Mouse (Mus musculus): ENCODE results near the gene Ptar1. TPM values are rescaled to one million over a fixed set of nuclear protein-coding genes. Genes with fewer than 3 reads are reported as not detected.
"Not testable (repeated sequence)": the region's sequence is repeated elsewhere in the genome, so short reads cannot be mapped to it uniquely, and the experiment has no call there.

Gene Ptar1
- total RNA-seq (2021) = 10 to 100 TPM; 41.3 to 44.4 TPM
- long read RNA-seq, experiment 1, partial matches to known transcripts = 1 of 4 reads
- long read RNA-seq, experiment 1, other reads (novel, unspliced or antisense) = 2 of 4 reads
- long read RNA-seq, experiment 2, full-length matches to known transcripts = 1 of 3 reads
- long read RNA-seq, experiment 2, partial matches to known transcripts = 0 of 3 reads
- long read RNA-seq, experiment 2, other reads (novel, unspliced or antisense) = 2 of 3 reads

GRCm38 (mm10) chr19:23687296-23688021 lies at the start of gene Ptar1:
Gene Ptar1 (plus strand): TSS chr19:23687429.
- peak; percentile 78 to 85 for DNase-seq (ENCODE audit: low spot score in 2 of 2)
- intact Hi-C loops (cut with DNase I) = loop anchor here (1.0 kb wide), 1 partner anchor 71 kb away; the partner anchor contains the start of gene Apba1

- DNase-seq (ENCODE audit: low spot score in 2 of 2) = no peak
- intact Hi-C loops (cut with DNase I) = no loop called here
These were observed 43.4 kb upstream of the Ptar1 start for GRCm38 (mm10) chr19:23643819-23644218.

GRCm38 (mm10) chr19:23645347-23645746 lies 41.9 kb upstream of the Ptar1 start:
- intact Hi-C loops (cut with DNase I) = loop anchor here (5.0 kb wide), 1 partner anchor 112 kb away; the partner anchor contains the start of gene Apba1
- peak; percentile 59 to 66 for DNase-seq (ENCODE audit: low spot score in 2 of 2)

GRCm38 (mm10) chr19:23647308-23647707 lies 39.9 kb upstream of the Ptar1 start:
- peak; percentile 34 to 44 for DNase-seq (ENCODE audit: low spot score in 2 of 2)

DNA sequence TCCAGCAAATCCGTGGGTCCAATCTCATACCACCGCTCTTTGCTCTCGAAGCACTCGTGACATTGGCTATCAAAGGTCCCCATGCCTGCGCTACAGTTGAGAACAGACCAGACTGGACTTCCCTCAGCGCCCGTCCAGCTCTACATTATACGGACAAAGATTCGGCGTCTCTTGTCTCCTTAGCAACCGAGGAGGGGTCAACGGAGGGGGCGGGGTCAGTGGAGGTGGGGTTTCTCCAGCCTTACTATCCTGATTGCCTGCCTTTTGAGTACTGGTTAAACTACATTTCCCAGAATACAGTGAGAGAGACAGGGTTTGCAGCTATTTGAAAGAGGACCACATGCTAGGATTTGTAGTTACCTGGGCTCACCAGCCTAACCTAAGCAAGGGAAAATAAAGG lies 34.6 kb upstream of the Ptar1 start, which contains the start of gene 1700028P14Rik:
1700028P14Rik (minus strand) TSS at position 169 of the 400 bp plus-strand sequence.
- DNase-seq (ENCODE audit: low spot score in 2 of 2) = peak; percentile 38 to 53
- intact Hi-C loops (cut with DNase I) = no loop called here

More at GRCm38 (mm10) chr19:23647308-23647707, 39.9 kb upstream of the Ptar1 start:
- intact Hi-C loops (cut with DNase I) = loop anchor here (5.0 kb wide), 1 partner anchor 110 kb away; the partner anchor contains the start of gene Apba1

- intact Hi-C loops (cut with DNase I) = no loop called here
- DNase-seq (ENCODE audit: low spot score in 2 of 2) = no peak
These were observed 34.1 kb upstream of the Ptar1 start for GRCm38 (mm10) chr19:23653154-23653553.

DNA sequence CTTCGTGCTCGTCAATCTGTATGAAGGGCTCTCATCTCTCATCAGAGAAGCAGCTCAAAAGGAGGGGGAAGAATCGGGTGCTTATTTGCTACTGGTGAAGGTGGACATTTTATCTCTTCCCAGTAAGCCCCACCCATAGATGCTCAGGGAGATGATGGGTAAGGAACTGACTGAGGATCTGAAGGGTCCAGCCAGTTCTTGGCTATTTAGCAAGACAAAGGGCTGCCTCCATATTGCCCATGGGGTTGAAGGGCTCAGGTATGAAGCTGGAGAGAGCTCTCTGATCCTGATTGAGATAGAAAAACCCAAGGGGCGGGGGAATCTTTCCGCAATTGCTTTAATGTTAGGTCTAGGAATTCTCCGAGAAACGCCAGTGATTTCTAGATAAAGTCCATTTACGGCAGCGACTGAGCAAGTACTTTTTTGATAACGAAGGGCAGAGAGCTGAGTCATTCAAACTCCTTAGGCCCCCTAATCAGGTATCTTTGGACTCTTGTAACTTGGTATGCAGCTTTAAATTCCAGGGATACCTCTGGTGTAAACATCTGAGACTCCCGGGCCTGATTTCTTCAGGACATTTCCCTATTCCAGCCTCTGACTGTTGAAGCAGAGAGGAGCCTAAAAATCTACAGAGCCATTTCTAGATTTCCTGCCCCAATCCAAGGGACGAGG lies 29.8 kb upstream of the Ptar1 start:
- intact Hi-C loops (cut with DNase I) = no loop called here
- DNase-seq (ENCODE audit: low spot score in 2 of 2) = no peak

DNA sequence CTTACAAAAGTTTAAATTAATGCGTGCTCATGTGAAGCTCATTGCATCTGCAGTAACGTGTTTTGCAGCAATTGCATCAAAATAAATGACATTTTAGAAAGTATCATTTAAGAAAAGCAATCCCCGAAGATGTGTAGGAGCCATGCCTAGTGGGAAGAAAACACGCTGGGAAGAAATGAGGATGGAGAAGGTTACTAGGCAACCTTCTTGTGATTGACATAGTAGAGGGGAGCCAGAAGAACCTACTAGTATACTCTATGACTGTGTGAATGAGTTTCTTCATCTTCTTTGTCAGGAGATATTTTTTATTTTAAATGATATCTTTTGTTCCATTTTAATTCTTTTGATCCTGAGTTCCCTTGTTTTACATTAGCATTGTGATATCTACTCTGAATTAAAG lies 28.9 kb upstream of the Ptar1 start:
- no peak for DNase-seq (ENCODE audit: low spot score in 2 of 2)
- intact Hi-C loops (cut with DNase I) = no loop called here

GRCm38 (mm10) chr19:23664083-23664482 lies 23.1 kb upstream of the Ptar1 start:
- intact Hi-C loops (cut with DNase I) = no loop called here
- DNase-seq (ENCODE audit: low spot score in 2 of 2) = no peak

- intact Hi-C loops (cut with DNase I) = no loop called here
- DNase-seq (ENCODE audit: low spot score in 2 of 2) = no peak
These were observed 19.0 kb upstream of the Ptar1 start for GRCm38 (mm10) chr19:23668142-23668655.

DNA sequence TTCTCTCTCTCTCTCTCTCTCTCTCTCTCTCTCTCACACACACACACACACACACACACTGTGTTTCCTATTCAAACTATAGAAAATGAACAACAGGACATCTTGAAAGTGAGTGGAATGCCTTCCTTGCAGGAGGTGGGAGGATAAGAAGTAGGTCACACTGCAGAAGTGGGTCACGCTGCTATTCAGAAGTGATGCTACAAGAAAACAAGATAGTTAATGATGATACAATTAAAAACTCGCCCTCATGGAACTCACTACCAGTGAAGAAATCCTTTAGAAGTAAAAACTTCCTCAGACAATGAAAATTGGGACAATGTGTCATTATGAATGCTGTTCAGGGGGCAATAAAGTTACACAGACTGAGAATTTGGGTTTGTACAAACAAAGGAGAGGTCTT lies 14.2 kb upstream of the Ptar1 start:
- intact Hi-C loops (cut with DNase I) = no loop called here
- DNase-seq (ENCODE audit: low spot score in 2 of 2) = no peak

- intact Hi-C loops (cut with DNase I) = not testable (repeated sequence)
These were observed 11.6 kb upstream of the Ptar1 start for GRCm38 (mm10) chr19:23675656-23676055.

DNA sequence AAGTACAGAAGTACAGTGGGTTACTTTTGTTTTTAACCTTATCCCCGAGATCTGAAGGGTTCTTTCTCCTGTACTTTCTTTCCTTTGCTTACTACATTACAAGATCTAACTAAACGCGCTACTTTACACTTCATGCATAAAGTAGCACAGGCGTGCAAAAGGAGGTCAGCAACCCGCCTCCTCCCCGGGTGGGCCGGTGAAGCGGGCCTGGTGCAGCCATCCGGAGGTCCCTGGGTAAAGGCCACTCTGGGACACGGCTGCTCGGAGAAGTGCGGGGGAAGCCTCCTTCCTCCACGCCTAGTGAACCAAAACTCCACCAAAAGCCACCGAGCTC lies 300 bp upstream of the Ptar1 start:
- DNase-seq (ENCODE audit: low spot score in 2 of 2) = no peak
- intact Hi-C loops (cut with DNase I) = loop anchor here (1.0 kb wide), 1 partner anchor 71 kb away; the partner anchor contains the start of gene Apba1

More at GRCm38 (mm10) chr19:23675656-23676055, 11.6 kb upstream of the Ptar1 start:
- not testable (repeated sequence) for DNase-seq (ENCODE audit: low spot score in 2 of 2)

- peak in 1 of 2 experiments; percentile 8 for DNase-seq (ENCODE audit: low spot score in 2 of 2)
- intact Hi-C loops (cut with DNase I) = no loop called here
These were observed 1.3 kb downstream of the Ptar1 start for GRCm38 (mm10) chr19:23688421-23688946.

DNA sequence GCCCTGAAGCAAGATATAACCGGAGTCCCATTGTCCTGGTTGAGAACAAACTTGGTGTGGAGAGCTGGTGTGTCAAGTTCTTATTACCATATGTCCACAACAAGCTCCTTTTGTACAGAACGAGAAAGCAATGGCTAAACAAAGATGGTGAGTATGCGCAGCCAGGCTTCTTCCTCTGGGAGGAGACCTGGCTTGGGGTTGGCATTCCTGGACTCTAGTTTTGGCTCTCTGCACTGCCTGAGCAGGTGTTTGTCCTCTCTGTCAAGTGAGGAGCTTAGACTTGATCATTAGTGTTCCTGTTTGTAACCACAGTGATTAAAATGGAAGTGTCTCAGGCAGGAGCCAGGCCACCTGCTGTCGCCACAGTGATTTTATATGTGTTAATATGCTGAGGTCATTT lies 7.1 kb downstream of the Ptar1 start:
- intact Hi-C loops (cut with DNase I) = no loop called here
- peak in 1 of 2 experiments; percentile 10 for DNase-seq (ENCODE audit: low spot score in 2 of 2)

DNA sequence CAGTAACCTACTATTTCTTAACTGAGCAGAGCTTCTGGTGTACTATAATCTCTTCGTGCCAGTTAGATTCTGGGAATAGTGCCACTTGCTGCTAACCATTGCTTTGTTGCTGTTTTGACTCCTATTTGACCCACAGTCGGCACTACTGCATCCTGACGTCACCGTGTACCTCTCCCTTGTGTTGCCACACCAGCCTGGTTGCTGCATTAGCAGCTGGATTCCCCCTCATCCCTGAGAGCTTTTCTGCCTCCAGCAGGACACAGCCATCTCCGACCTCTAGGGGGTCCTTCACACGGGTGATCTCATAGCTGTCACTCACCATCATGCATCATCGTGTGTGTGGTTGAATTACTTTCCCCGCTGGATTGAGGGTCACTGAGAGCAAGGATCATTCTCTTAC lies 10.6 kb downstream of the Ptar1 start:
- intact Hi-C loops (cut with DNase I) = no loop called here
- DNase-seq (ENCODE audit: low spot score in 2 of 2) = no peak

- no peak for DNase-seq (ENCODE audit: low spot score in 2 of 2)
- intact Hi-C loops (cut with DNase I) = no loop called here
These were observed 11.1 kb downstream of the Ptar1 start for GRCm38 (mm10) chr19:23698366-23698765.

DNA sequence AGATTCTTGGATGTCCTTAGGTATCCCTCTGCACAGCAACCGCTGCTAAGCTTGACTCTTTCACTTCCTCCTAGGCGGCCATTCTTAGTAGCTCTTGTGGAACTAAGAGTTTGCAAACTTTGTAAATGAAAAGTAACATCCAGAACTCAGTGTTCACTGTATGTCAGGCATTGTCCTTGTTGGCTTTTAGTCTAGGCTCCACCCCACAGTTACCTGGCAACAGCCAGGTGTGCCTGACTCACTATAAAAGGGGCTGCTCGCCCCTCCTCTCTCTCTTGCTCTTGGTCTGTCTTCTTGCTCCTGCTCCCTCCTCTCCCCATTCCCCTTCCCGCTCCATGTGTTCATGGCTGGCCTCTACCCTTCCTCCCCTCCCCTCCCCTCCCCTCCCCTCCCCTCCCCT lies 11.9 kb downstream of the Ptar1 start:
- intact Hi-C loops (cut with DNase I) = no loop called here
- DNase-seq (ENCODE audit: low spot score in 2 of 2) = no peak

DNA sequence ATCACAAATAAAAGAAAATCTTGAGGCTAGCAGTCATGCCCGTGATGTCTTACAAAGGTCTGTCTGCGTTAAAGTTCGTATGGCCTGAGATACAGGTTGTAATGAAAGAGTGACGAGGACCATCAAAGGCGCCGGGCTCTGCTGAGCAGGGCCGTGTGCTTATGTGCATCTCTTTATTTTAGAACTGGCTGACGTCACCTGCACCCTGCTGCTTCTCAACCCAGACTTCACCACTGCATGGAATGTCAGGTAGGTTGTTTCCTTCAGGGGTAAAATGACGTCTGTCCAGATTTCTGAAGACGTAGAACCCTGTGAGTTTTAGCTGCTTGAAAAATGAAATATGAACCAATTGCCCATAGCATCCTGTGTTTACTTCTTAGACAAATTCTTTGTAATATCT lies 15.7 kb downstream of the Ptar1 start:
- intact Hi-C loops (cut with DNase I) = no loop called here
- no peak for DNase-seq (ENCODE audit: low spot score in 2 of 2)

DNA sequence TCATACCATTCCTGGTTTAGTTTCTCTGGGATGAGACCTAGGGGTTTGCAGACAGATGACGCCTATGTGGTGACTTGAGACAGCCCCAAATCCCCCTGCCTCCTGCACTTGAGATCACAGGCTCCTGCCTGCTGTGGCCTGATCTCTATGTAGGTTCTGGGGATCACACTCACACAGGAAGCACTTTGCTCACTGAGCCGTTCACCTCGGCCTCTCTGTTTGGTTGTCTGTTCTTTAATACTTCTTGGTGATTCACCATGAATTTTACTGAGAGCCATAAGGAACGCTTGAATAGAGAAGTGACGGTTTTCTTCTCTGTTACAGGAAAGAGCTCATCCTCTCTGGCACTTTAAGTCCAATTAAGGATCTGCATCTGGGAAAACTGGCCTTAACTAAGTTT lies 18.2 kb downstream of the Ptar1 start:
- DNase-seq (ENCODE audit: low spot score in 2 of 2) = no peak
- intact Hi-C loops (cut with DNase I) = no loop called here
